Mouse (Mus musculus) intestine, embryonic 16.5 days (tissue): Measurements from ENCODE around the gene Plin3. TPM values are rescaled to one million over a fixed set of nuclear protein-coding genes. Genes with fewer than 3 reads are reported as not detected.
"Not testable (repeated sequence)": the region's sequence is repeated elsewhere in the genome, so short reads cannot be mapped to it uniquely, and the experiment has no call there.

Source experiments
- ATAC-seq: fragments of 200-750 bp; cut with Nextera tagmentation; 2 replicates; pipeline ENCODE4 v1.8.0; 2017; ENCODE audit warnings: moderate TSS enrichment, moderate library complexity
- H3K27ac ChIP-seq: fragments of 300-500 bp; sonication (generic); 2 replicates; pipeline ENCODE4 v1.5.1; 2014; ENCODE audit warnings: mild to moderate bottlenecking, low read length
- H3K27me3 ChIP-seq: fragments of 300-500 bp; sonication (generic); replicated peaks from 2 replicates; pipeline ENCODE4 v1.6.1; 2014; ENCODE audit warnings: low read length, control low read depth, mixed read lengths; ENCODE audit not compliant: control insufficient read depth, insufficient read depth
- H3K36me3 ChIP-seq: fragments of 300-500 bp; sonication (generic); 2 replicates; pipeline ENCODE4 v1.6.1; 2014; ENCODE audit warnings: low read length, control low read depth; ENCODE audit not compliant: control insufficient read depth, insufficient read depth
- H3K4me1 ChIP-seq: fragments of 300-500 bp; sonication (generic); 2 replicates; pipeline ENCODE4 v1.6.1; 2014; ENCODE audit warnings: low read length, control low read depth, mixed read lengths; ENCODE audit not compliant: control insufficient read depth, insufficient read depth
- H3K4me2 ChIP-seq: fragments of 300-500 bp; sonication (generic); 2 replicates; pipeline ENCODE4 v1.6.1; 2014; ENCODE audit warnings: low read depth, low read length, control low read depth
- H3K4me3 ChIP-seq: fragments of 300-500 bp; sonication (generic); 2 replicates; pipeline ENCODE4 v1.5.1; 2014; ENCODE audit warnings: mild to moderate bottlenecking, low read length
- H3K9ac ChIP-seq: fragments of 300-500 bp; sonication (generic); 2 replicates; pipeline ENCODE4 v1.6.1; 2014; ENCODE audit warnings: low read depth, low read length
- H3K9me3 ChIP-seq: fragments of 300-500 bp; sonication (generic); 2 replicates; pipeline ENCODE4 v1.6.1; 2016; ENCODE audit warnings: low read length, control low read depth; ENCODE audit not compliant: control insufficient read depth
- WGBS: fragments of 180-500 bp; shearing (Covaris S2); extraction: QIAGEN DNeasy Blood & Tissue Kit; methylation state at CpG from one replicate; pipeline ENCODE4 v1.1.7; 2014; 5-methylcytosine and 5-hydroxymethylcytosine counted together
- polyA plus RNA-seq: library from polyadenylated mRNA; unstranded; fragments of >200 nt; fragmentation: Nextera tagmentation; extraction: Ambion mirVana; gene quantifications from 2 replicates; pipeline ENCODE4 v1.2.1, GENCODE M21; 2015

The Plin3 gene
- polyA plus RNA-seq, 1 experiment from 2014 or later: 287 TPM

DNA sequence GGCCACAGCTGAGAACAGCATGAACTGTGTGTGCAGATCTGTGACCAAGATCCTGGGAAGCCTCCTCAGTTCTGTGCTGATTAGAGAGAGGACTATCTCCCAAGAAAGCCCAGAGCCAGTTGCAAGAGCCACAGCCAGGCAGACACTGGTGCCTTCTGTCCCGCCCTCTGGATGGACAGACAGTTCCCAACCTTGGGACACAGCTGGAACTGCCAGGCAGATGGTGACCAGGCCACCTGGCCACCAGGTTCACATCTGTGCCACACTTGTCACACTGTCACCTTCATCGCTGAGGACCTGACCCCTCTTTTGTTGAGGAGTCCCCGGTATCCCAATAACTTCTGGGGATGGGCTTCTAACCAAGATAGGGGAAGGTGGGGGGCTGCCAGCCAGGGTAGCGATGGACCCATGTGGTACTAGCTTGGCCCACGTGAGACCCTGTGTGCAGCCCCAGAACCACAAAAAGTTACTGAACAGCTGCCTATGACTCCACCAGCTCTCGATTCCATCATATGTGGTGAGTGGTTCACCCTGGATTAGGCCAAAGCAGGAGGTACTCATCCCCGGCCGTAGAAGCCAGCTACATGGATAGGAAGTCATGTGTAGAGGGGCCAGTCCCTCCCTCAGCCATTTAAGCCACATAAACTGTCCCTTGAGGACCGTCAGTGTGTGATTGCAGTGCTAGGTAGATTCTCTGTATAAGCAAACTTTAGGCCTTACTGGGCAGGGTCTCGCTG lies 33.2 kb downstream of the Plin3 start:
- H3K27me3 ChIP-seq: no peaks in the 10 kb centered on the region
- 89% methylated on average over 10 of the region's 10 CpGs for WGBS
- no peak for ATAC-seq
- no peaks in the 10 kb centered on the region for H3K9me3 ChIP-seq
- no peak overlapping the region for H3K27ac ChIP-seq
- H3K4me3 ChIP-seq: peak overlapping the region; percentile 18
- peak overlapping the region; percentile 43; the same call in 1 of the 2 replicates for H3K9ac ChIP-seq
- H3K4me2 ChIP-seq: peak overlapping the region; percentile 16; the same call in 1 of the 2 replicates
- H3K36me3 ChIP-seq: peaks cover 13% of the 10 kb centered on the region
- H3K4me1 ChIP-seq: peaks cover 43% of the 10 kb centered on the region

DNA sequence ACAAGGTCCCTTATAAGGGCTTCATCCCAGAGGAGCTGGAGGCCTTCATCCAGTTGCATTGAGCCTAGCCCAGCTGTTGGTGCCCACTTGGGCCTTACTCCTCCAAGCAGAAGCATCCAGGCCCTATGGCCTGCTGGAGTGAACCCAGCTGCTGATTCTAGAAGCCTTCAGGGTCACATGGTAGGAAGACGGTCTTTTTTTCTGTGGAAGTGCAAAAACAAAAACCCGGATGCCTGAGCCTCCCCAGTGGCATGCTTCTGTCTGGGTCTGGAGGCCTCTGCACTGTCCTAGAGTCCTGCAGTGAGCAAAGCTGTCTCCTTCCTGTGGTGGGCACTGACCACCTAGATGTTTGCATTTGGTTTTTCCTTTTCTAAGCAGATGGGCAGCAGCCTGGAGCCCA lies 33.9 kb downstream of the Plin3 start:
- WGBS: 48% methylated on average over 2 of the region's 2 CpGs
- H3K27me3 ChIP-seq, H3K9me3 ChIP-seq, ATAC-seq, H3K27ac ChIP-seq: not testable (repeated sequence)
- Histone ChIP-seq H3K4me2 (peak overlapping the region; percentile 16; the same call in 1 of the 2 replicates), H3K36me3 (peaks cover 13% of the 10 kb centered on the region), H3K4me1 (peaks cover 43% of the 10 kb centered on the region), H3K4me3 (peak overlapping the region; percentile 18), H3K9ac (peak overlapping the region; percentile 43; the same call in 1 of the 2 replicates)

DNA sequence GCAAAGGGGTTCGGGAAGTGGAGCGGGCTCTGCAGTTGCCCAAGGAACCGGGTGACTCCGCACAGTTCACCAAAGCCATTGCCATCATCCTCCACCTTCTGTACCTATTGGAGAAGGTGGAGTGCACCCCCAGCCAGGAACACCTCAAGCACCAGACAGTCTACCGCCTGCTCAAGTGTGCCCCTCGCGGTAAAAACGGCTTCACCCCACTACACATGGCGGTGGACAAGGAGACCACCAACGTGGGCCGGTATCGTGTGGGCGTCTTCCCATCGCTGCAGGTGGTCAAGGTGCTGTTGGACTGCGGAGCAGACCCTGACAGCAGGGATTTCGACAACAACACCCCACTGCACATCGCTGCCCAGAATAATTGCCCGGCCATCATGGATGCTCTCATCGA lies 34.4 kb downstream of the Plin3 start:
- 93% methylated on average over 19 of the region's 19 CpGs for WGBS
- peaks cover 43% of the 10 kb centered on the region for H3K4me1 ChIP-seq
- H3K9ac ChIP-seq, H3K4me3 ChIP-seq, H3K27ac ChIP-seq, ATAC-seq, H3K27me3 ChIP-seq, H3K9me3 ChIP-seq: not testable (repeated sequence)
- peaks cover 13% of the 10 kb centered on the region for H3K36me3 ChIP-seq
- 0 out of 2 replicates have a peak overlapping the region, but pooled peaks have one; percentile 95 for H3K4me2 ChIP-seq

DNA sequence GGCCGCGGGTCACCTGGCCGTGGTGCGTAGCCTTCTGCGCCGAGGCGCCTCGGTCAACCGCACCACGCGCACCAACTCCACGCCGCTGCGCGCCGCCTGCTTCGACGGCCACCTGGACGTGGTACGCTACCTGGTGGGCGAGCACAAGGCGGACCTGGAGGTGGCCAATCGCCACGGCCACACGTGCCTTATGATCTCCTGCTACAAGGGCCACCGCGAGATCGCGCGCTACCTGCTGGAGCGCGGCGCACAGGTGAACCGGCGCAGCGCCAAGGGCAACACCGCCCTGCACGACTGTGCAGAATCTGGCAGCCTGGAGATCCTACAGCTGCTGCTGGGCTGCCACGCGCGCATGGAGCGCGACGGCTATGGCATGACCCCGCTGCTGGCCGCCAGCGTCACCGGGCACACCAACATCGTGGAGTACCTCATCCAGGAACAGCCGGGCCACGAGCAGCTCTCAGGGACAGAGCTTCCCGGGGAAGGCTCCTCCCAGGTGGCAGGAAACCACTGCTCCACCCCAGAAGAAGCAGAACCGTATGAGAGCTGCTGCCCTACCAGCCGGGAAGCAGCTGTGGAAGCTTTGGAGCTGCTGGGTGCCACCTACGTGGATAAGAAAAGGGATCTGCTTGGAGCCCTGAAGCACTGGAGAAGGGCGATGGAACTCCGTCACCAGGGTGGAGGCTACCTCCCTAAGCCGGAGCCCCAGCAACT lies 35.3 kb downstream of the Plin3 start:
- Histone ChIP-seq H3K9me3 (no peaks in the 10 kb centered on the region), H3K27me3 (no peaks in the 10 kb centered on the region), H3K36me3 (peaks cover 13% of the 10 kb centered on the region), H3K9ac (peak overlapping the region; percentile 78), H3K27ac (peak overlapping the region; percentile 72), H3K4me3 (peak overlapping the region; percentile 72), H3K4me1 (peaks cover 43% of the 10 kb centered on the region), H3K4me2 (peak overlapping the region; percentile 95)
- WGBS: 6% methylated on average over 58 of the region's 58 CpGs
- peak; percentile 8 for ATAC-seq

DNA sequence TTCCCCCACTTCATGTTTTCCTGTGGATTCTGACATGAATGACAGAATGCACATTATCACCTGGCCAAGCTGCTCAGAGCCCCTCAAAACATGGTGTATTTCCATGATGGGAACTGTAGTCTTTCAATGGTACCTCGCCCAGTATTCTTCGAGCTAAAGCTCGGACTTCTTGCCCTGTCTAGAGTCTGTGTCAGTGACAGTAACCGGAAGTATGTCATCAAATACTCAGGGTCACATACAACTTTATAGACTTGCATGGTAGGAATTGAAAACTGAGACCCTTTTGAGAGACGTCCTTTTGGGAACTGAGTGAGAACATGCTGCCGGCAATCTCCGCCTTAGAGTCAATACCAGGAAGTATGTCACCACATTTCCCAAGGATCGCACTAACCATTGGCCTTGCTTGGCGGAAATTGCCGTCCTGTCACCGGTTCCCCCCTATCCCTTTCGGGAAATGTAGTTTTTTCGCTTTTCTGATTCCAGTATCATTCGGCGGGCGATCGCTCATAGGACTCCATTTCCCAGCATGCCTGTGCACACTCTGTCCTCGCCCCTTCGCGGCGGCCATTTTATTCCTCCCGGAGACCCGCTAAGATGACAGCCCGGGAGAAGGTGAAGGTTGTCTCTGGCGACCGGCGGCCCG lies 36.3 kb downstream of the Plin3 start, which contains the start of gene Fem1a:
Gene Fem1a (plus strand): TSS at position 572 of the 643 bp plus-strand sequence.
- H3K9ac ChIP-seq: peak within 1 kb of the TSS; percentile 78
- H3K9me3 ChIP-seq: no peaks in the 10 kb centered on the region
- 0% methylated on average over 28 of the region's 28 CpGs for WGBS
- H3K4me2 ChIP-seq: peak within 1 kb of the TSS; percentile 95
- H3K36me3 ChIP-seq: peaks cover 10% of the 10 kb centered on the region
- H3K27me3 ChIP-seq: no peaks in the 10 kb centered on the region
- peak within 1 kb of the TSS; percentile 98 for H3K27ac ChIP-seq
- peaks cover 37% of the 10 kb centered on the region for H3K4me1 ChIP-seq
- peak; percentile 90 for ATAC-seq
- peak within 1 kb of the TSS; percentile 72 for H3K4me3 ChIP-seq

DNA sequence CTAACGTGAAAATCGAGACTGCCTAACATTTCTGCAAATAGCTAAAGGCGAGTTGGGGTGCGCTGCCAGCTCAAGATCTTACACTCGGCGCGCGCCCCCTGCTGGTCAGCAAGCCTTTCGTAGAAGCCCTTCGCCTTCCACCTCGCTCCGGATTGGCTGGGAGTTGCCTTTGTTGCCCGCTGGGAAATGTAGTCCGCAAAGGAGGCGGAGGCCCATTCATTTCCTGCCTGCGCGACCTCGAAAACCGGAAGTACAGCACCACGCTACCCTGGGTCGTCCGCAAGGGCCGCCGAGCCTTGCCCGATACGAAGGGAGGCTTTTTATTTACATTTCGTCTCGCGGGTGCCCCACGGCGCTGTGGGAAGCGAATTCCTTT lies 36.8 kb downstream of the Plin3 start:
- Histone ChIP-seq H3K9ac (peak overlapping the region; percentile 69), H3K9me3 (no peaks in the 10 kb centered on the region), H3K36me3 (peaks cover 5% of the 10 kb centered on the region), H3K4me2 (peak overlapping the region; percentile 79), H3K27ac (peak overlapping the region; percentile 98), H3K4me3 (peak overlapping the region; percentile 72), H3K27me3 (no peaks in the 10 kb centered on the region), H3K4me1 (peaks cover 32% of the 10 kb centered on the region)
- under 1% methylated on average over 32 of the region's 32 CpGs for WGBS
- peak; percentile 91 for ATAC-seq

DNA sequence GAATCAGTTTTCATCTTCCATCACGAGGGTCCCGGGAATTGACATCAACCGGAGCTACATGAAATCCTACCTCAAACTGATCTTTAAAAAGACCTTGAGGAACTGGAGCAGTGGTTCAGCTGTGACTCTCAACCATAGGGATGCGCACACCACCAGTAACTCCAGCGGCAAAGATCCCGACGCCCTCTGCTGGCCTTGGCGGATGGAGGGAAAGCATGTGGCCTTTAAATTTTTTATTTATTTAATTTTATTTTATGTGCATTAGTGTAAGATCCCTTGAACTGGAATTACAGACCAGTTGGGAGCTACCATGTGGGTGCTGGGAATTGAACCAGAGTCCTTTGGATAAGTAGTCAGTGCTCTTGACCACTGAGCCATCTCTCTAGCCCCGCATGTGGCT lies 37.2 kb downstream of the Plin3 start:
- H3K27ac ChIP-seq: peak overlapping the region; percentile 50; the same call in 1 of the 2 replicates
- ATAC-seq: no peak; the same call in 1 of the 2 replicates

DNA sequence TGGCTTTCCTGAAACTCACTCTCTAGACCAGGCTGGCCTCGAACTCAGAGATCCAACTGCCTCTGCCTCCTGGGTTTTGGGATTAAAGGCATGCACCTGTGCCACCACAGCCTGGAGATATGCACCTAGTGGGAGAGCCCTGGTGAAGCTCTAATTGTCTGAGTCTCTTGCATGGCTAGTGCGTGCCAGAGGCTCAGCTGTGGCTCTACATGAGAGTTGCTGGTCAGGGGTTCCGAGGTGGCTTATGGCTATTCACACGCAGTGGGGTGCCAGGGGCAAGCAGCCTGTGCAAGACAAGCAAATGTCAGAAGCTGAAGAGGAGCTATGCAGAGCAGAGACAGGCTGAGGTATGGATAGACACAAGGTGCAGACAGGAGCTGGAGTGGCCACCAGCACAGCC lies 38.0 kb downstream of the Plin3 start:
- peaks cover 22% of the 10 kb centered on the region for H3K4me1 ChIP-seq
- ATAC-seq: no peak
- no peak overlapping the region for H3K4me2 ChIP-seq
- H3K9ac ChIP-seq: no peak overlapping the region
- no peaks in the 10 kb centered on the region for H3K27me3 ChIP-seq
- no peak overlapping the region for H3K4me3 ChIP-seq
- WGBS: 80% methylated on average over 4 of the region's 4 CpGs
- H3K36me3 ChIP-seq: no peaks in the 10 kb centered on the region; the same call in 1 of the 2 replicates
- H3K9me3 ChIP-seq: no peaks in the 10 kb centered on the region
- H3K27ac ChIP-seq: no peak overlapping the region

More for the DNA sequence above, 37.2 kb downstream of the Plin3 start:
- no peaks in the 10 kb centered on the region for H3K27me3 ChIP-seq
- H3K4me3 ChIP-seq: peak overlapping the region; percentile 19
- H3K4me2 ChIP-seq: peak overlapping the region; percentile 41
- no peaks in the 10 kb centered on the region for H3K9me3 ChIP-seq
- peaks cover 29% of the 10 kb centered on the region for H3K4me1 ChIP-seq
- WGBS: 18% methylated on average over 9 of the region's 9 CpGs
- H3K36me3 ChIP-seq: peaks cover 2% of the 10 kb centered on the region
- H3K9ac ChIP-seq: peak overlapping the region; percentile 41; the same call in 1 of the 2 replicates
